Mouse (Mus musculus) embryonic facial prominence, embryonic 10.5 days (tissue): Measurements from ENCODE around the gene Gm44502. TPM values are rescaled to one million over a fixed set of nuclear protein-coding genes. Genes with fewer than 3 reads are reported as not detected.

Experiments used
- polyA plus RNA-seq: library from polyadenylated mRNA; unstranded; fragments of >200 nt; fragmentation: Nextera tagmentation; extraction: Ambion mirVana; gene quantifications from 2 replicates; pipeline ENCODE4 v1.2.1, GENCODE M21; 2016

Gm44502 gene
- polyA plus RNA-seq, 1 experiment from 2014 or later, result not detected

Other genes starting within 250 kb of the Gm44502 start
- 146 and 152 TPM in 2 replicates for gene Plxnb2, start 248.9 kb downstream of the Gm44502 start, polyA plus RNA-seq
- gene Dennd6b, start 233.2 kb downstream of the Gm44502 start, polyA plus RNA-seq, result 26.1 and 29.1 TPM in 2 replicates
- gene Ppp6r2, start 218.1 kb downstream of the Gm44502 start, polyA plus RNA-seq, result 23.8 and 26.8 TPM in 2 replicates
- gene Sbf1, start 114.4 kb downstream of the Gm44502 start, polyA plus RNA-seq, result 80.6 and 85.5 TPM in 2 replicates
- gene Adm2, start 107.0 kb downstream of the Gm44502 start, polyA plus RNA-seq, result 0.30 and 0.34 TPM in 2 replicates
- gene Miox, start 95.3 kb downstream of the Gm44502 start, polyA plus RNA-seq, result not detected in 2 replicates
- 49.1 and 52.2 TPM in 2 replicates for gene Lmf2, start 74.0 kb downstream of the Gm44502 start, polyA plus RNA-seq
- gene Ncaph2, start 74.0 kb downstream of the Gm44502 start, polyA plus RNA-seq, result 180 and 188 TPM in 2 replicates
- gene Sco2, start 55.9 kb downstream of the Gm44502 start, polyA plus RNA-seq, result 5.3 and 8.5 TPM in 2 replicates
- gene Tymp, start 52.7 kb downstream of the Gm44502 start, polyA plus RNA-seq, result 0.98 and 1.5 TPM in 2 replicates
- 0.40 and 0.57 TPM in 2 replicates for gene Odf3b, start 50.4 kb downstream of the Gm44502 start, polyA plus RNA-seq
- not detected in 2 replicates for gene Klhdc7b, start 44.8 kb downstream of the Gm44502 start, polyA plus RNA-seq
- not detected in 2 replicates for gene Syce3, start 19.2 kb downstream of the Gm44502 start, polyA plus RNA-seq
- 0.66 and 1.1 TPM in 2 replicates for gene Cpt1b, start 3.8 kb downstream of the Gm44502 start, polyA plus RNA-seq
- gene C730034F03Rik, start 107 bp downstream of the Gm44502 start, polyA plus RNA-seq, result 4.2 and 4.4 TPM in 2 replicates
- gene Chkb, start 212 bp upstream of the Gm44502 start, polyA plus RNA-seq, result 42.5 and 43.5 TPM in 2 replicates
- 9.2 and 9.7 TPM in 2 replicates for gene Mapk8ip2, start 24.2 kb upstream of the Gm44502 start, polyA plus RNA-seq
- 11.2 and 11.5 TPM in 2 replicates for gene Arsa, start 47.7 kb upstream of the Gm44502 start, polyA plus RNA-seq
- 1.3 and 2.4 TPM in 2 replicates for gene Shank3, start 69.9 kb upstream of the Gm44502 start, polyA plus RNA-seq
- gene Acr, start 138.6 kb upstream of the Gm44502 start, polyA plus RNA-seq, result 0.18 TPM in 1 of 2 replicates, not detected in the other
- gene Rabl2, start 162.2 kb upstream of the Gm44502 start, polyA plus RNA-seq, result 70.3 and 74.6 TPM in 2 replicates